Mouse (Mus musculus) ovary, adult 18-20 months (tissue): Measurements from ENCODE around the gene Nedd8.

Experiments used
- DNase-seq: peaks from one replicate; pipeline ENCODE4 v3.0.0; 2022; ENCODE audit warnings: low spot score, mixed read lengths

The Nedd8 gene

DNA sequence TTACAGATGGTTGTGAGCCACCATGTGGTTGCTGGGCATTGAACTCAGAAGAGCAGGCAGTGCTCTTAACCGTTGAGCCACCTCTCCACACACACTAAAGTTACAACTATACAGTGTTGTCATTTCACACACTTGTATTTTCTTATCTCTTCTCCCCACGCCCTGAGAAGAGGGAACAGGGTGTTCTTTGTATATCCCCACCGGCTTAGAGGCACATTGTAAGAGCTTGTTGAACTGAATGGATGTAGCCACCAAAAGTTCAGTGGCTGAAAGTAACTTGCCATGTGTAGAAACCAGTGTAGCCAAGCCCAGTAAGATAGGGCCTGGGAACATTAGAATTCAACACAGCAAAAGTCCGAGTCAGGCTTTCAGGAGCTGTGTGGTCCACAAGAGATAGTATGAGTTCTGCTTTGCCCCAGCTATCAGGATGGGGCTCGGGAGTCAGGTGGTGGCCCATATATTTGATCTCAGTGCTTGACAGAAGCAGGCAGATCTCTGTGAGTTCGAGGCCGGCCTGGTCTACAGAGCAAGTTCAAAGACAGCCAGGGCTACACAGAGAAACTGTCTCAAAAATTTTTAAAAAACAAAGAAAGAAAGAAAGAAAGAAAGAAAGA is 57.3 kb downstream of the Nedd8 start:
- DNase-seq, result no peak

DNA sequence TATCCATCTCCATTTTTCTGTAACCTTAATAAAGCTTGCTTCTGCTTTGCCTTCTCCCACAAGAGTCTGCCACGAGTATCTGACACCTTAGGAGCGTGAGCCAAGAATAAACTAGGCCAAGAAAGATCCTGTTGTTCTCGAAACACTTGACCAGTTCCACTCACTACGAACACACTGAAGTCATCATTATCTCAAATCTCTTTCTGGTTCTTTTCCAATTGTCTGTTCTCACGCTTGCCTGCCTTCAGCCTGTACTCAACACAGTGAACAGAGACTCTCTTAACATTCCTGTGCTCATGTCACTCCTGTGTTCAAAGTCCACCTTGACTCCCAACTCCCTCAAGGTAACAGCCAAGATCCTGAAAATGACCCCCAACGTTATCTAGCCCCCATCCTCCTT is 58.6 kb downstream of the Nedd8 start:
- no peak for DNase-seq
